Mouse (Mus musculus) right cerebral cortex, postnatal 10 days (tissue): ENCODE results near the gene Cd300lg.

ENCODE experiments used
- DNase-seq, 2 experiments: peaks; one replicate each; pipeline ENCODE4 v3.0.0; 2021; ENCODE audit warnings: low spot score in 2 of 2

Gene Cd300lg

DNA sequence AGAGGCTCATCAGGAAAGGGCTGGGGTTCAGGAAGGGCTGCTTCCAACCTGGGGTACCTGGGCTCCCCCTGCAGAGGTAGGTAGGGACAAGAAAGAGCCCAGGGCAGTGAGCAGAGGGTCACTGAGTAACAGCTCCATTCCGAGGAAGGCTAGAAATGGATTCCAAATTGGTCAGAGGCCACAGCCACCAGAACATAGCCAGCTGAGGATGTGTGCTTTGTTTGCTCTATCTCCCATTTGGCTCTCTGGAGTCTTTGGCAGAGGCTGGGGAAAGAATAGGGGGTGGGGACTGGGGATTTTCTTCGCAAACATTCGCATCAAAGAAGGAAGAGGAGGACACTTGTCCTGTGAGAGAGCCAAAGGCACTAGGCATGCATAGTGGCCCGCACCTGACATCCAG, 10.6 kb downstream of the Cd300lg start:
- DNase-seq: no peak

GRCm38 (mm10) chr11:102052697-102053096, 11.4 kb downstream of the Cd300lg start:
- DNase-seq: no peak

DNA sequence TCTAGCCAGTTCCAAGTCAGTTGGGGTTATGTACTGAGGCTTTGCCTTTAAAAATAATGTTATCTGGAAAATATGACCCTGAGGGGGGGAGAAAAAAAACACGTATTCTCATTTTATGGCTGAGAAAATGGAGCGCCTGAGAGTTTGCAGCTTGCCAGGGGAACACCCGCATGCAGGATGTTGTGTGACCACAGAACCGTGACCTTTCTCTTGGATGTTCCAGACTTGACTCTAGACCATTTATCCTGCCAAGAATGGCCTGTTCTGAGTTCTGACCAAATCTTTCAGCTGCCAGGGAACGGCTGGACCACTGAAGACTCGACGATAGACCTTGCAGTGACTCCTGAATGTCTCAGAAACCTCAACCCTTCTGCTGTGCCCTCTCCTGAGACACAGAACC, 11.9 kb downstream of the Cd300lg start:
- DNase-seq: no peak

- peak in 1 of 2 experiments; percentile 50 for DNase-seq
These were observed 12.5 kb downstream of the Cd300lg start for GRCm38 (mm10) chr11:102053847-102054246.

DNA sequence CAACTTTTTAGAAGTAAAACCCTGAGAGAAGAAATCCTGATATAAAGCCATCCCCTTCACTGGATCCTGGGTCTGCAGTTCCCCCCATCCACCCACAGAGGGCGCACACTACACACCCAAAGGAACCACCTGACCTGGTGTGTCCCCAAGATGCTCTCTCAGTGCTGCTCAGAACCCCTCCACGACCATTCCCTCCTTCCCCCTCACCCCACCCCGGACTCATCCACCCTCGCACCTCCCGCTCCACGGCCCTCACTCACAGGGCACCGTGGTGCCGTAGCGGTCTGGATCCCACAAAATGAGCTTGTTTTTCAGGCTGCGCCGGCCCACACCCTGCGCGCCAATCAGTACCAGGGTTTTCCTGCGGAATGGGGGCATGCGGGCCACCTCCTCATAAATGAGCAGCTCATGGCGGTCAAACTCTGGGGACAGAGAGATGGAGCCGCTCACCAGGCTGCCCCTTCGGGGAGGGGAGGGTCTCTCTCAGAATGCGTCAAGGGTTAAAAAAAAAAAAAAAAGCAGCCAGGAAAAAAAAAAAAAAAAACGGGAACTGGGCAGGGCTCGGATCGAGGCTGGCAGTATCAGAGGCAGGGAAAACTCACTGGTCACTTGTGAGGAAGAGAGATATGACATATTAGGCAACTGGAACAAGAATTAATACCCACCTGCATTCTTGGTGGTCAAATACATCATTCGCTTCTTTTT, 20.1 kb downstream of the Cd300lg start:
- peak; percentile 87 for DNase-seq

GRCm38 (mm10) chr11:102061941-102062473, 20.7 kb downstream of the Cd300lg start:
- no peak for DNase-seq

DNA sequence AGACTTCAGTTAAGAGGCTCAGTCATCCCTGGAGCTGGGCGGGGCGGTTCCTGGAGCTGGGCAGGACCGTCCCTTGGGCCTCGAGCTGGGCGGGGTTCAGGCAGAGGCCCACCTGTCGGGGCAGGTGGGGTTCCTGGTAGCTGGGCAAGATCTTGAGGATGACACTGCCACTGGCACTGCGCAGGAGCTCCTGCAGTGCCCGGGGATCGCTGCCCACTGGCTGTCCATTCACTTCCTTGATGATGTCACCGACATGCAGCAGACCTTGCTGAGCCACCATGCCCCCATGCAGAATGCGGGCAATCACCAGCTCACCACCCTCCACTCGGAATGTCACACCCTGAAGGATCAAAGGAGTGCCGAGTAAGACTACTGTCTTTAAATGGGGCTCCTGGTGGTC, 21.8 kb downstream of the Cd300lg start:
- no peak for DNase-seq

GRCm38 (mm10) chr11:102068969-102069368, 27.7 kb downstream of the Cd300lg start:
- DNase-seq: no peak

DNA sequence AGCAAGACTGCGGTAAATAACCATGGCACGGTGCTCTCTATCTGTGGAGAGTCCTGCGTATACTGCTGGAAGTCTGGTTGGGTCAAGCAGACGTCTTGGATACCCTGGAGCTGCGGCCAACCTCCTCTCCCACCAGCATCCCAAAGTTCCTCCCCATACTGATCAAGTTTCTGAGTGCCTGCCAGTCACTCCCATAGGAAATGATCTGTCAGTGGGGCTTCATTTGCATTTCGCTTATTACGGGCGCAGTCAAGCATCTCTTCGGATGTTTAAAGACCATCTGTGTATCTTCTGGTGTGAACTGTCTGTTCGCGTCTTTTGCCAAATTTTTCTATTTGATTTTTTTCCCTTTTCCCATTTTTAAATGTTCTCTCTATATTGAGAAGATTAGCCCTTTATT, 28.3 kb downstream of the Cd300lg start:
- no peak for DNase-seq

DNA sequence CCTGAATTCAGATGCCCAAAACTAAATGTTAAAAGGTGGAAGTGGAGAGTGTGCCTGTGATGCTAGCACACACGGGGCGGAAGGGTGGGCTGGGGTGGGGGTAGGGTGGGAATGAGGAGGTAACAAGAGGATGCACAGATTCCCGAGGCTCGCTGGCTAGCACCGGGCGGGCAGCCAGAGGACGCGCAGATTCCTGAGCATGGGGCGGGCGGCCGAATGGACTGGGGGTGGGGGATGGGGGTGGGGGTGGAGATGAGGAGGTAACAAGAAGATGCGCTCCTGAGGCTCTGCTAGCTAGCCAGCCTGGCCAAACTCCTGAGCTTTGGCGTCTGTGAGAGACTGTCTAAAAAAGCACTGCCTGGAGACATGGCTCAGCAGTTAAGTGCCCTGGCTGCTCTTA, 29.1 kb downstream of the Cd300lg start:
- DNase-seq: no peak

GRCm38 (mm10) chr11:102072729-102073128, 31.4 kb downstream of the Cd300lg start:
- DNase-seq: no peak

DNA sequence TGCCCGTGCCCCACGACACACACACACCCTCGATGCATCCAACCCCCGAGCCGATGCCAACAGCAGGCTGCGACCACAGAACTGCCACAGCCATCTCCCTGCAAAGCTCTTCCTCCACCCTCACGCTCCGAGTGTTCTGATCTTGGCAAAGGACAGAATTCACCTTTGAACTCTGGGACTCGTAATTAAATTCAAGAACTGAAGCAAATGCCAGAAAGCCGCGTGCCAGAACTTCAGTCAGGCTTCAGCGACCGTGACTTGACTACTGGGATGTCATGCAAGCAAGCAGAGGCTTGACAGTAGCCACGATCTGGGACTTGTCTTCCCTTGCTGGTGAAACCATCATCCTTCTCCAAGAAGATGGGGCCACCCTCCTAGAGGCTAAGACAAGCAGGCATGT, 32.4 kb downstream of the Cd300lg start:
- DNase-seq: no peak

DNA sequence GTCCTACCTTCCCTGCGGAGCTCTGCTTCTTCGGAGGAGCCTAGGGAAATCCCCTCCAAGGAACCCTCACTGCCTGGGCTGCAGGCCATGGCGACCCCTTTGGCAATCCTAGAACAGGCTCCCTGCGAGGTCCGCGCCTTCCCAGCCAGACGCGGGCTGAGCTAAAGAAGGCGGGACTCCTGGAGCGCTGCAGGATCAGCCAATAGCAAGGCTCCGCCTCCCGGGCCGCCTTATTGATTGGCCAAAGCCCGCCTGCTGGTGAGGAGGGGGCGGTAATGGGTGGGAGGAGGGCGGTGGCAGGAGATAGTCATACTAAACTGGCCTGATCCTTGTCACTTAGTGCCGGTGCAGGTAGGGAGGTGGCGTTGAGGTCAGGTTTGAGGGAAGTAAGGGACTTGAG, 41.0 kb downstream of the Cd300lg start:
- peak; percentile 93 to 94 for DNase-seq

DNA sequence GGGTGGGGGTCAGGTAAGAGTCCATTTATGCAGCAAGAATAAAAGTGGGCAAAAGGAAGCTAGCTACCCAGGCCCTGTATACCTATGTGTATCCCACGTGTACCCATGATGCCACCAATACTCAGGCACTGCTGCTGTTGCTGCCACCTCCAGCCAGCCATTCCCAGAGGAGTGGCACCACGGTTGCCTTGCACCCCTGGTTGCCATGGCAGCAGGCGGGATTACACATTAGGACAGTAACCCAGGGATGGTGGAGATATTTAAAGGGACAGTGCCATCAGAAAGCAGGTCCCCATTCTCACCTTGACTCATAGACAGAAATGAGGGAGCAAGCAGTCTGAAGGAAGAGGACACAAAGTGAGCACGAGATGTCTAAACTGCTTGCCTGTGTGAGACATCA, 41.9 kb downstream of the Cd300lg start:
- DNase-seq: peak in 1 of 2 experiments; percentile 51

DNA sequence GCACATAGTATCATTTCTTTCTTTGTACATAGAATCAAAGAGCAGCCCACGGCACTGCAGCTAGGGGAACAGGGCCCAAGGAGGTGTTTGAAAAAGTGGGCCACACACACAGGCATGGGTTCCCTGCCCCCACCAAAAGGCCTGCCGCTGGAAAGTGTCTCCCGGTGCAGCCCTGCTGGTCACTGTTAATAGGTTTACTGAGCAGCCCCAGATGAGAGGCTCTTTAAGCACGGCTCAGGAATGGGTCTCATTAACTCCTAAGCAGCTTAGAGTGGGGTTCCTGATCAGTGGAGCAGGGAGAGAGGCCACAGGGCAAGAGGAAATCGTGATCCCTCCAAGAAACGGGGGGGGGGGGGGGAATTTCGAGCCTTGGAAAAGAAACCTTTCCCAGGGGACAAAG, 42.9 kb downstream of the Cd300lg start:
- DNase-seq: no peak

- DNase-seq: peak; percentile 88 to 93
These were observed 45.0 kb downstream of the Cd300lg start for GRCm38 (mm10) chr11:102086331-102086730.

- peak; percentile 89 to 92 for DNase-seq
These were observed 45.9 kb downstream of the Cd300lg start for GRCm38 (mm10) chr11:102087081-102087751.

DNA sequence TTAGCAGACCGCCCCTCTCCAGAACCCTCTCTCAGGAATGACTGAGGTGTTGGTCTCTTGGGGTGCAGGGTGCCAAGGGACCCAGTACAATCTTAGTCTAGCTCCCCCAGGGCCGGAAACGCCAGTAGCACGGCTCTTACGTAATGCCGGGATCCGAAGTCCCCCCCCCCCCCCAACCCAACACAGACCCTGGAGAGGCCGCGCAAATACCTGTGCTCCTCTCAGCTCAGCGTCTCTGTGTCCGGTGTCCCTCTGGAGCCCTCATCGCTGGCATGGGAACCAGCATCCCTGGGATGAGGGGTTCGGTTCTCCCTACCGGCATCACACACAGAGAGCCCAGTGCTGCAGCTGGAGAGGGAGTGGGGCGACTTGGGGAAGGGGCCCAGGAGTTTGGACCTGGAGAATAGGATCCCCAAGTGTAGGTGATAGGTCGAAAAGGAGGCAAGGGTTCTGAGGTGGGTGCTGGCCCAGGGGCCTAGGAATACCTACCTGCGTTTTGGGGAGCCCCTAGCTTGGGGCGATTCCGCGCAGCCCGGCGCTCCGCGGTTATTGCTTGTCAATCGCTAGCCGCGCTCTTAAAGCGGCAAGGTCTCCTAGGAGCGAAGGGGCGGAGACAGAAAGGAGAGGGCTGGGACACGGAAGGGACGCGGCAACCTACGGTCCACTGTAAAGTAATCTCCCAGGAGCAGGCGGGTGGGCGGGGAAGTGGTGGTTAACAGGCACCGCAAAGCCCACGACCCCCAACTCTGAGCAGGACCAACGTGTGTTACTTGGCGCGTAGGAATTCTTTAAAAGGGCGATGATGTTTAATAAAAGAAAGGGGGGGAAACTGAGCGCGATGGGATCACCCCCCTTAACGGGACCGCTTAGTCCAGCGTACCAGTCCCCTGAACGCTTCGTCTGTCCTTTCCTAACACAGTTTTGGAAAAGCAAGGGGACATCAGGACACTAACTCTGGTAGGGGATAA, 46.9 kb downstream of the Cd300lg start, which contains the start of gene Mpp2:
TSS of gene Mpp2 (minus strand) at position 585 of the 968 bp plus-strand sequence.
- DNase-seq: peak; percentile 82 to 84

- DNase-seq: peak; percentile 77 to 86
These were observed 47.9 kb downstream of the Cd300lg start for GRCm38 (mm10) chr11:102089088-102089808.

- DNase-seq: no peak
These were observed 54.4 kb downstream of the Cd300lg start for GRCm38 (mm10) chr11:102095676-102096075.

GRCm38 (mm10) chr11:102096446-102096845, 55.1 kb downstream of the Cd300lg start:
- DNase-seq: no peak
